ENCODE assay signal across 18 mouse cellular contexts in genomic region chr13:109829444-109829843, GRCm38 (mm10).
DNase-seq lines count a peak whose midpoint lies in the region; ATAC-seq lines count a peak whose summit lies in the region.
"Had no signal": no experiment of that assay in that cellular context is flagged by ENCODE, and none has a peak within 500 bp of the region (broad histone marks: within the 10 kb centered on the region; RNA-seq: fewer than 3 reads in every experiment).

No protein-coding gene starts in this region.

- 0 out of 2 replicates have a peak, but pooled peaks have one; percentile 28 for ATAC-seq in megakaryocyte, adult 5-6 weeks (ENCODE audit: poor library complexity, severe bottlenecking)
- ATAC-seq in activated CD4-positive, CD25-positive, alpha-beta regulatory T cell, adult 4 months = no peak
- ATAC-seq: forebrain, embryonic 13.5 days; forebrain, postnatal 0 days; hindbrain, postnatal 0 days had no signal

- DNase-seq in gastrocnemius, postnatal 25 days = peak; percentile 29
- no peak for DNase-seq in gastrocnemius, postnatal 14 days
- DNase-seq in thymus, postnatal 14 days = peak; percentile 20
- no peak for DNase-seq in thymus, postnatal 36 days
- peak; percentile 28 for DNase-seq in thymus, postnatal 4 days
- no peak for DNase-seq in kidney, adult 9 months
- DNase-seq: adrenal gland, postnatal 14 days; B cell, adult 2 months; cerebellum, adult 11-12 months; cerebellum, adult 9-10 months; cerebellum, postnatal 25 days; forebrain, postnatal 0 days; heart, adult 11 months; heart, postnatal 10 days had no signal

- intact Hi-C loops in gastrocnemius, postnatal 14 days (cut with DNase I; ENCODE audit: low total_unique reads) = no loop called here

Comparison
In these comparisons a context has a peak if more than half of its experiments do, and no peak if none do; other contexts are left out.
1. DNase-seq: peak in gastrocnemius, postnatal 25 days (single experiment), thymus, postnatal 14 days (single experiment) and thymus, postnatal 4 days (single experiment); none in gastrocnemius, postnatal 14 days (single experiment), thymus, postnatal 36 days (0 of 2) and kidney, adult 9 months (single experiment).